Mouse (Mus musculus): ENCODE data around the gene Fam92a.
"Not testable (repeated sequence)": the region's sequence is repeated elsewhere in the genome, so short reads cannot be mapped to it uniquely, and the experiment has no call there.

Fam92a gene

GRCm38 (mm10) chr4:12171318-12172091 is at the start of gene Fam92a:
TSS of gene Fam92a (minus strand) at chr4:12172015.
- DNase-seq, result peak; percentile 63

DNA sequence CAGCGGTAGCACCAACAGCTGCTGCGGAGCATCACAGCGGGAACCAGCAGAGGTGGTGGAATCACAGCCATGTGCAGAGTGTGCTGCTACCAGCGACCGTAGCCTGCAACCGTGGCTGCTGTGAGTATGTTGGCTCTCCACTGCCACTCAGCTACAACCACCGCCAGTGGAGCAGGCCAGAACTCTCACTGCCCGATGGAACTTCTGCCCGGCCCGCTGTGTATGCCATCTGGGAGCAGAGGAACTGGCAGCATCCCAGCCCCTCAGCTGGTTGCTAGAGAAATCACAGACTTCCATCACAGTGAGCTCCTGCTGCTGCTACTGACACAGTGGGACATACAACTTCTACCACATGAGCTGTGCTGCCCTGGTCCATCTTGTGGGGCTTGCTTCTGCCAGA is 7.2 kb upstream of the Fam92a start:
- DNase-seq, result no peak

DNA sequence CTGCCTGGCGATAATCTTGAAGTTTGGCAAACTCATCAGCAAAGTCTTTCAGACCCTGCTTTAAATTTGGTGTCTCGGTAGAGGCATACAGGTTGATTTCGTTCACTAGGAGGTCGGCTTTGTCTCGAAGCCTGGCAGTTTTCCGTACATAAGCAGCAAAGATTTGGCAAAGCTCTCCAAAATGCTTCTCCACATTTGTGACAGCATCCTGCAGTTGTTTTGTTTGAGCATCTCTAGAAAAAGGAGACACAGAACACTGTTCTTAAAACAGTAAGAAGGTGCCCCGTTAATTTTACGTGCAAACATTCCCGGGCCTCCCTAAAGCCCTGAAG is 863 bp downstream of the Fam92a start:
- DNase-seq, result no peak

DNA sequence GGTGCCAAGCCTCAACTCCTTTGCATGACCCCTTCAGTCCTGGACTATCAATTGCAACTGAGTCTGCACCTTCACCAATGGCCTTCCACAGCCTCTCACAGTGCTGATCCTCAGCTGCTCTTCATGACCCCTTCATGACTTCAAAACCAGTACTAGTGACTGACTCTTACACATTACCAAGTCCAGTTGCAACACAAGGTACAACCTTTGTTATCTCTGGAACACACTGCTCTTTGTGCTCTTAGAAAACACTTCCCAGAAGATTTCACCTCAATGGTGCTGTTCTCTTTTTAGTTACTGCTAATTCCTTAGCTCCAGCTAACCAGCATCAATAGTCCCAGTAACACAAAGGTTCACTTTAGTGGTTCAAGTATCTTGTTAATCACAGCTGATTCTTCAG is 24.2 kb downstream of the Fam92a start:
- no peak for DNase-seq

DNA sequence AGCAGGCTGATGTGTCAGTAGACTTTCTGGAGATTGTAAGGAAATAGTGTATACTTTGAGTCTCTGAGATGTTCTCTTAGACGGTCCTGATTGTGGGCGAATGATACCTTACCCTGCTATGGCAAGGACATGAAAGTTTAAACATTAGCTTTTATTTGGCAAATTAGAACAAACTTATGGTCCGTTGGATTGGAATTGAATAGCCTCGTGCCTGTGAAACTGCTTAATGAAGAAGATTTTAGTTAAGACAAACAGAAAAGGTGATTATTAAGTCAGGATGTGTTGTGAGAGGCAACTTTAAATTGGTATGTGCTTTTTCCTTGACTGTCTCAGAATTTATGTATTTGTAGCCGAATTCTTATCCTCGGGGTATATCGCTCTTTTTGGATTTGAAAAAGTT is 30.3 kb downstream of the Fam92a start:
- not testable (repeated sequence) for DNase-seq

DNA sequence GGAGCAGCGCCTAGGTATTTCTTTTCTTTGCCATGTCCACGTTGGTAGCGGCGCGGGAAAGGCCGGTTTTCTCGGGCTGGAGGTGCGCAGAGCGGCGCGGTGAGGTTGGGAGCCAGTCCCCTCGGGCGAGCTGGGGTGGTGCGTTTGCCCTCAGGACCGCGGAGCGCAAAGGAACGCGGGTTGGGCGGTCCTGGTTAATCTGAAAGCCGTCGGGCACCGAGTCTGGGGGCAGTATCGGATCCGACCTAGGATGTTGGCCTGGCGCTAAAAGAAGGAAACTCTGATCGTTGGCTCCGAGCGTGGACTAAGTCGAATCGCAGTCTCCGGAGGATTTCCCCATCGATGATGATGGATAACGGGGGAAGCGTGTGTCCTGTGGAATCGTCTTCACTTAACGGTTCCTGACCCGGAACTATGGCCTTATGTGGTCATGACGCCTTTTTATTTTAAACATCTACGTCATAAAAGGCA is 31.2 kb downstream of the Fam92a start:
- not testable (repeated sequence) for DNase-seq

GRCm38 (mm10) chr4:12140141-12140567 is 31.7 kb downstream of the Fam92a start, which contains the start of gene Rbm12b1:
TSS of gene Rbm12b1 (plus strand) at chr4:12140264.
- DNase-seq, result peak; percentile 71
